Mouse (Mus musculus): Measurements from ENCODE around the gene Hibch. TPM values are rescaled to one million over a fixed set of nuclear protein-coding genes. Genes with fewer than 3 reads are reported as not detected.
"Not testable (repeated sequence)": the region's sequence is repeated elsewhere in the genome, so short reads cannot be mapped to it uniquely, and the experiment has no call there.

The Hibch gene
- polyA plus RNA-seq, 1 experiment from 2014 or later = 25.6 TPM

GRCm38 (mm10) chr1:52816232-52816891 is 28.4 kb upstream of the Hibch start:
- Histone ChIP-seq H3K36me3 (ENCODE audit: control insufficient read depth, insufficient read depth) (no peaks in the 10 kb centered on the region), H3K9me3 (ENCODE audit: control insufficient read depth, low read length) (no peaks in the 10 kb centered on the region), H3K4me3 (replicated peaks; ENCODE audit: low read length) (peak overlapping the region; percentile 85), H3K4me2 (ENCODE audit: low read length) (peak overlapping the region; percentile 83), H3K9ac (replicated peaks; ENCODE audit: low read depth, low read length) (peak overlapping the region; percentile 98; the same call in 1 of the 2 replicates), H3K27ac (ENCODE audit: low read length) (no peak overlapping the region), H3K4me1 (replicated peaks; ENCODE audit: control insufficient read depth, insufficient read depth, low read length) (peaks cover 13% of the 10 kb centered on the region), H3K27me3 (replicated peaks; ENCODE audit: control insufficient read depth, insufficient read depth, low read length) (no peaks in the 10 kb centered on the region)
- WGBS = 55% methylated on average over 13 of the region's 13 CpGs
- peak; percentile 13 for ATAC-seq

GRCm38 (mm10) chr1:52816910-52817812 is 27.6 kb upstream of the Hibch start, which contains the start of gene Inpp1:
Gene Inpp1 (minus strand): TSS chr1:52817688.
- WGBS = under 1% methylated on average over 54 of the region's 59 CpGs
- ATAC-seq = peak; percentile 89

GRCm38 (mm10) chr1:52817813-52818147 is 26.9 kb upstream of the Hibch start:
- Histone ChIP-seq H3K36me3 (ENCODE audit: control insufficient read depth, insufficient read depth) (no peaks in the 10 kb centered on the region), H3K9me3 (ENCODE audit: control insufficient read depth, low read length) (no peaks in the 10 kb centered on the region), H3K4me3 (replicated peaks; ENCODE audit: low read length) (peak overlapping the region; percentile 85), H3K27ac (ENCODE audit: low read length) (peak overlapping the region; percentile 77), H3K9ac (replicated peaks; ENCODE audit: low read depth, low read length) (peak overlapping the region; percentile 98), H3K4me2 (ENCODE audit: low read length) (peak overlapping the region; percentile 83), H3K4me1 (replicated peaks; ENCODE audit: control insufficient read depth, insufficient read depth, low read length) (peaks cover 13% of the 10 kb centered on the region), H3K27me3 (replicated peaks; ENCODE audit: control insufficient read depth, insufficient read depth, low read length) (no peaks in the 10 kb centered on the region)
- WGBS = 5% methylated on average over 7 of the region's 7 CpGs
- no peak for ATAC-seq

More at GRCm38 (mm10) chr1:52816910-52817812, 27.6 kb upstream of the Hibch start, which contains the start of gene Inpp1:
- Histone ChIP-seq H3K4me2 (ENCODE audit: low read length) (peak within 1 kb of the TSS; percentile 83), H3K9me3 (ENCODE audit: control insufficient read depth, low read length) (no peaks in the 10 kb centered on the region), H3K27me3 (replicated peaks; ENCODE audit: control insufficient read depth, insufficient read depth, low read length) (no peaks in the 10 kb centered on the region), H3K9ac (replicated peaks; ENCODE audit: low read depth, low read length) (peak within 1 kb of the TSS; percentile 98), H3K4me1 (replicated peaks; ENCODE audit: control insufficient read depth, insufficient read depth, low read length) (peaks cover 13% of the 10 kb centered on the region), H3K27ac (ENCODE audit: low read length) (peak within 1 kb of the TSS; percentile 77), H3K36me3 (ENCODE audit: control insufficient read depth, insufficient read depth) (no peaks in the 10 kb centered on the region), H3K4me3 (replicated peaks; ENCODE audit: low read length) (peak within 1 kb of the TSS; percentile 85)

- no peak overlapping the region for H3K27ac ChIP-seq (ENCODE audit: low read length)
These were observed 5.6 kb upstream of the Hibch start for GRCm38 (mm10) chr1:52839099-52839498.

GRCm38 (mm10) chr1:52844354-52844753 is 375 bp upstream of the Hibch start:
- Histone ChIP-seq H3K27me3 (replicated peaks; ENCODE audit: control insufficient read depth, insufficient read depth, low read length) (no peaks in the 10 kb centered on the region), H3K27ac (ENCODE audit: low read length) (no peak overlapping the region), H3K4me1 (replicated peaks; ENCODE audit: control insufficient read depth, insufficient read depth, low read length) (peaks cover 7% of the 10 kb centered on the region), H3K36me3 (ENCODE audit: control insufficient read depth, insufficient read depth) (no peaks in the 10 kb centered on the region), H3K4me3 (replicated peaks; ENCODE audit: low read length) (peak overlapping the region; percentile 72), H3K9me3 (ENCODE audit: control insufficient read depth, low read length) (no peaks in the 10 kb centered on the region), H3K9ac (replicated peaks; ENCODE audit: low read depth, low read length) (peak overlapping the region; percentile 77), H3K4me2 (ENCODE audit: low read length) (peak overlapping the region; percentile 83)
- WGBS = 14% methylated on average over 3 of the region's 3 CpGs
- peak; percentile 19 for ATAC-seq

More at GRCm38 (mm10) chr1:52839099-52839498, 5.6 kb upstream of the Hibch start:
- no peak overlapping the region for H3K4me3 ChIP-seq (replicated peaks; ENCODE audit: low read length)
- H3K36me3 ChIP-seq (ENCODE audit: control insufficient read depth, insufficient read depth) = no peaks in the 10 kb centered on the region
- no peaks in the 10 kb centered on the region for H3K4me1 ChIP-seq (replicated peaks; ENCODE audit: control insufficient read depth, insufficient read depth, low read length)
- H3K9ac ChIP-seq (replicated peaks; ENCODE audit: low read depth, low read length) = no peak overlapping the region
- no peak overlapping the region for H3K4me2 ChIP-seq (ENCODE audit: low read length)
- WGBS = 91% methylated on average over 3 of the region's 3 CpGs
- no peaks in the 10 kb centered on the region for H3K27me3 ChIP-seq (replicated peaks; ENCODE audit: control insufficient read depth, insufficient read depth, low read length)
- no peak for ATAC-seq
- no peaks in the 10 kb centered on the region for H3K9me3 ChIP-seq (ENCODE audit: control insufficient read depth, low read length)

GRCm38 (mm10) chr1:52846556-52846955 is 1.8 kb downstream of the Hibch start:
- H3K4me3 ChIP-seq (replicated peaks; ENCODE audit: low read length) = no peak overlapping the region
- H3K9ac ChIP-seq (replicated peaks; ENCODE audit: low read depth, low read length) = no peak overlapping the region
- no peaks in the 10 kb centered on the region for H3K36me3 ChIP-seq (ENCODE audit: control insufficient read depth, insufficient read depth)
- H3K27me3 ChIP-seq (replicated peaks; ENCODE audit: control insufficient read depth, insufficient read depth, low read length) = no peaks in the 10 kb centered on the region
- H3K4me1 ChIP-seq (replicated peaks; ENCODE audit: control insufficient read depth, insufficient read depth, low read length) = peaks cover 7% of the 10 kb centered on the region
- H3K27ac ChIP-seq (ENCODE audit: low read length) = no peak overlapping the region
- no peaks in the 10 kb centered on the region for H3K9me3 ChIP-seq (ENCODE audit: control insufficient read depth, low read length)
- H3K4me2 ChIP-seq (ENCODE audit: low read length) = no peak overlapping the region
- WGBS = 93% methylated on average over 4 of the region's 4 CpGs
- ATAC-seq = no peak

GRCm38 (mm10) chr1:52849422-52849821 is 4.7 kb downstream of the Hibch start:
- Histone ChIP-seq H3K4me1 (replicated peaks; ENCODE audit: control insufficient read depth, insufficient read depth, low read length) (peaks cover 7% of the 10 kb centered on the region), H3K27me3 (replicated peaks; ENCODE audit: control insufficient read depth, insufficient read depth, low read length) (no peaks in the 10 kb centered on the region), H3K36me3 (ENCODE audit: control insufficient read depth, insufficient read depth) (no peaks in the 10 kb centered on the region), H3K27ac (ENCODE audit: low read length) (no peak overlapping the region), H3K4me3 (replicated peaks; ENCODE audit: low read length) (no peak overlapping the region), H3K9ac (replicated peaks; ENCODE audit: low read depth, low read length) (no peak overlapping the region), H3K9me3 (ENCODE audit: control insufficient read depth, low read length) (no peaks in the 10 kb centered on the region), H3K4me2 (ENCODE audit: low read length) (no peak overlapping the region)
- WGBS = 82% methylated on average over 4 of the region's 4 CpGs
- ATAC-seq = no peak

- not testable (repeated sequence) for H3K27ac ChIP-seq (ENCODE audit: low read length); H3K9me3 ChIP-seq (ENCODE audit: control insufficient read depth, low read length); H3K27me3 ChIP-seq (replicated peaks; ENCODE audit: control insufficient read depth, insufficient read depth, low read length); H3K9ac ChIP-seq (replicated peaks; ENCODE audit: low read depth, low read length); H3K4me2 ChIP-seq (ENCODE audit: low read length); H3K36me3 ChIP-seq (ENCODE audit: control insufficient read depth, insufficient read depth); H3K4me1 ChIP-seq (replicated peaks; ENCODE audit: control insufficient read depth, insufficient read depth, low read length); H3K4me3 ChIP-seq (replicated peaks; ENCODE audit: low read length)
- no CpG with 5 or more reads among the region's 1 CpGs for WGBS
- 0 out of 2 replicates have a peak, but pooled peaks have one; percentile 57 for ATAC-seq
These were observed 9.3 kb downstream of the Hibch start for GRCm38 (mm10) chr1:52854029-52854428.

- no peak overlapping the region for H3K4me2 ChIP-seq (ENCODE audit: low read length)
- 88% methylated on average over 7 of the region's 7 CpGs for WGBS
These were observed 11.3 kb downstream of the Hibch start for GRCm38 (mm10) chr1:52855904-52856601.

More at GRCm38 (mm10) chr1:52855904-52856601, 11.3 kb downstream of the Hibch start:
- Histone ChIP-seq H3K9me3 (ENCODE audit: control insufficient read depth, low read length) (no peaks in the 10 kb centered on the region), H3K4me3 (replicated peaks; ENCODE audit: low read length) (no peak overlapping the region), H3K9ac (replicated peaks; ENCODE audit: low read depth, low read length) (no peak overlapping the region), H3K27me3 (replicated peaks; ENCODE audit: control insufficient read depth, insufficient read depth, low read length) (no peaks in the 10 kb centered on the region), H3K27ac (ENCODE audit: low read length) (no peak overlapping the region), H3K36me3 (ENCODE audit: control insufficient read depth, insufficient read depth) (no peaks in the 10 kb centered on the region), H3K4me1 (replicated peaks; ENCODE audit: control insufficient read depth, insufficient read depth, low read length) (no peaks in the 10 kb centered on the region)
- no peak for ATAC-seq

All from forebrain, embryonic 16.5 days (tissue).